Mouse (Mus musculus) midbrain, embryonic 16.5 days (tissue): ENCODE measurements around the gene Ublcp1. TPM values are rescaled to one million over a fixed set of nuclear protein-coding genes. Genes with fewer than 3 reads are reported as not detected.

Experiments used
- ATAC-seq: fragments of 200-750 bp; cut with Nextera tagmentation; 2 replicates; pipeline ENCODE4 v1.8.0; 2017; ENCODE audit warnings: moderate TSS enrichment
- H3K27ac ChIP-seq: fragments of 300-500 bp; sonication (generic); 2 replicates; pipeline ENCODE4 v1.5.1; 2014; ENCODE audit warnings: mild to moderate bottlenecking, low read length, mixed read lengths
- H3K27me3 ChIP-seq: fragments of 300-500 bp; sonication (generic); 2 replicates; pipeline ENCODE4 v1.6.1; 2014; ENCODE audit warnings: low read depth, low read length, mixed read lengths; ENCODE audit not compliant: control insufficient read depth, insufficient read depth
- H3K36me3 ChIP-seq: fragments of 300-500 bp; sonication (generic); 2 replicates; pipeline ENCODE4 v1.6.1; 2014; ENCODE audit warnings: mild to moderate bottlenecking, low read length, moderate library complexity, mixed read lengths; ENCODE audit not compliant: control insufficient read depth, insufficient read depth
- H3K4me1 ChIP-seq: fragments of 300-500 bp; sonication (generic); 2 replicates; pipeline ENCODE4 v1.6.1; 2014; ENCODE audit warnings: mild to moderate bottlenecking, low read length, mixed read lengths; ENCODE audit not compliant: control insufficient read depth, insufficient read depth
- H3K4me2 ChIP-seq: fragments of 300-500 bp; sonication (generic); 2 replicates; pipeline ENCODE4 v1.6.1; 2014; ENCODE audit warnings: mild to moderate bottlenecking, low read length, mixed read lengths
- H3K4me3 ChIP-seq: fragments of 300-500 bp; sonication (generic); 2 replicates; pipeline ENCODE4 v1.5.1; 2014; ENCODE audit warnings: low read depth, mild to moderate bottlenecking, low read length, moderate library complexity, mixed read lengths
- H3K9ac ChIP-seq: fragments of 300-500 bp; sonication (generic); 2 replicates; pipeline ENCODE4 v1.6.1; 2014; ENCODE audit warnings: low read depth, low read length, mixed read lengths
- H3K9me3 ChIP-seq: fragments of 300-500 bp; sonication (generic); replicated peaks from 2 replicates; pipeline ENCODE4 v1.6.1; 2014; ENCODE audit warnings: mild to moderate bottlenecking, low read length, mixed read lengths; ENCODE audit not compliant: control insufficient read depth, poor library complexity, severe bottlenecking
- WGBS: fragments of 180-500 bp; shearing (Covaris S2); extraction: QIAGEN DNeasy Blood & Tissue Kit; methylation state at CpG from one replicate; pipeline ENCODE4 v1.1.7; 2014; 5-methylcytosine and 5-hydroxymethylcytosine counted together
- polyA plus RNA-seq: library from polyadenylated mRNA; unstranded; fragments of >200 nt; fragmentation: Nextera tagmentation; extraction: Ambion mirVana; gene quantifications from 2 replicates; pipeline ENCODE4 v1.2.1, GENCODE M21; 2015

Gene Ublcp1
- polyA plus RNA-seq, 1 experiment from 2014 or later, result 63.6 TPM

GRCm38 (mm10) chr11:44430036-44430435 lies 40.3 kb downstream of the Ublcp1 start:
- no peak overlapping the region for H3K27ac ChIP-seq
- 90% methylated on average over 3 of the region's 3 CpGs for WGBS
- no peaks in the 10 kb centered on the region for H3K4me1 ChIP-seq
- ATAC-seq, result no peak
- H3K9me3 ChIP-seq, result no peaks in the 10 kb centered on the region
- H3K4me3 ChIP-seq, result no peak overlapping the region
- H3K36me3 ChIP-seq, result no peaks in the 10 kb centered on the region
- no peak overlapping the region for H3K9ac ChIP-seq
- no peaks in the 10 kb centered on the region for H3K27me3 ChIP-seq
- no peak overlapping the region for H3K4me2 ChIP-seq

DNA sequence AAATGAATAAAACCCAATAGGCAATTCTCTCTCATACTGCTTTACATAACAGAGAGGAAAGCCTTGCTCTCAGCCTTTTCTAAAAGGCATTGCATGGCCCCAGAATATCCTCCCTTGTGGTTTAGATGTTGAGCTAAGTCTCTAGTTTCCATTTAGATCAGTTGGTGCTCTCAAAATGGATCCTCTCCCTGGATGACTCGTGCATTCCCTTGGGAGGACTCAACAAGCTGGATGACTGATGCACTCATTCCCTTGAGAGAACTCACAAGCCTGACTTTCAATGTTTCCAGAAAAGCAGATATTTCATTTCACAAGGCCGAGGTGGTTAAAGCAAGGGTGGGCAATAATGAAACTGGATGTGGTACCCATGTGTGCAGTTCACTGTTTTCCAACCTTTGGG lies 42.3 kb downstream of the Ublcp1 start:
- no peaks in the 10 kb centered on the region for H3K36me3 ChIP-seq
- no peak for ATAC-seq
- H3K4me1 ChIP-seq, result peaks cover 4% of the 10 kb centered on the region; the same call in 1 of the 2 replicates
- WGBS, result 68% methylated on average over 2 of the region's 2 CpGs
- no peak overlapping the region for H3K27ac ChIP-seq
- no peaks in the 10 kb centered on the region for H3K9me3 ChIP-seq
- no peak overlapping the region for H3K4me2 ChIP-seq
- no peaks in the 10 kb centered on the region for H3K27me3 ChIP-seq
- H3K4me3 ChIP-seq, result no peak overlapping the region
- H3K9ac ChIP-seq, result no peak overlapping the region

DNA sequence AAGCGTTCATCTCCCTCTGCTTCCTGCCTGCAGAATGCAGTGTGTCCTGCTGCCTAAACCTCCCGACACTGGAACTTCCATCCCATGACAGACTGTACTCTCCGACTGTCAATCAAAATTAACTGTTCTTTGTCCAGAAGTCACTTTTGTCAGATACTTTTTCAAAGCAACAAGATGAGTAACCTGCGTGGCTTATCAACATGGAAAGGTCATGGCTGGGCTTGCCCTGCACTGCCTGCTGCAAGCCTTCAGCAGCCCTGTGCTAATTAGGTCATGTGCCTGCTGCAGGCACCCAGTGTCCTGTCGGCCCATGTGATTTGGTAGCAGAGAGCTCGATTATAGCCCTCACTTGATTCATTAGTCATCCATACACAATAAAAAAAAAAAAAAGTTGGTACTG lies 44.7 kb downstream of the Ublcp1 start:
- 79% methylated on average over 6 of the region's 6 CpGs for whole genome bisulfite sequencing
- no peak for ATAC-seq
- peaks cover 4% of the 10 kb centered on the region; the same call in 1 of the 2 replicates for H3K4me1 ChIP-seq
- no peak overlapping the region for H3K9ac ChIP-seq
- no peaks in the 10 kb centered on the region for H3K36me3 ChIP-seq
- H3K9me3 ChIP-seq, result no peaks in the 10 kb centered on the region
- no peak overlapping the region for H3K27ac ChIP-seq
- no peaks in the 10 kb centered on the region for H3K27me3 ChIP-seq
- no peak overlapping the region for H3K4me2 ChIP-seq
- H3K4me3 ChIP-seq, result no peak overlapping the region

GRCm38 (mm10) chr11:44425006-44425405 lies 45.3 kb downstream of the Ublcp1 start:
- Histone ChIP-seq H3K27ac (no peak overlapping the region), H3K4me1 (peaks cover 4% of the 10 kb centered on the region; the same call in 1 of the 2 replicates), H3K4me2 (no peak overlapping the region), H3K9ac (no peak overlapping the region), H3K4me3 (no peak overlapping the region), H3K27me3 (no peaks in the 10 kb centered on the region), H3K9me3 (no peaks in the 10 kb centered on the region), H3K36me3 (no peaks in the 10 kb centered on the region)
- ATAC-seq, result no peak
- WGBS, result 86% methylated on average over 8 of the region's 8 CpGs

DNA sequence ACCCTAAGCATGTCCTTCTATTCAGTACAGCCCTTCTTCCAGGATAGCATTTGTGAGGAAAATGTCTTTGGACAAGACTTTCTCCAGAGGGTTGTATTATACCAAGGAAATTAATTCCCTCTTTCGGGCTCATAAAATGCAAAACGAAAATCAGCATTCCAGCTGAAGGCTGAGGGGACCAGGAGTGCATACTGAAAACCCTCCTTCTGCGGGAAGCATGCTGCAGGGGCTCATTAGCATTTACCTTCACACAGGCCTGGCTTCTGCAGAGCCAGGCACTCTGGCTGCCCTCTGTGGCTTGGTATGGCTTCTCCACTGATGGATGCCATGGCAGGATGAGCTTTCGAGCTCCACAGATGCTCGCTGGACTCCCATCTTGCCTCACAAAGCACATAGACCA lies 46.3 kb downstream of the Ublcp1 start:
- H3K4me2 ChIP-seq, result no peak overlapping the region
- H3K4me1 ChIP-seq, result peaks cover 4% of the 10 kb centered on the region; the same call in 1 of the 2 replicates
- 45% methylated on average over 5 of the region's 5 CpGs for WGBS
- no peaks in the 10 kb centered on the region for H3K9me3 ChIP-seq
- no peak overlapping the region for H3K4me3 ChIP-seq
- H3K9ac ChIP-seq, result no peak overlapping the region
- H3K36me3 ChIP-seq, result no peaks in the 10 kb centered on the region
- peak overlapping the region; percentile 73 for H3K27ac ChIP-seq
- H3K27me3 ChIP-seq, result no peaks in the 10 kb centered on the region
- ATAC-seq, result peak; percentile 89

GRCm38 (mm10) chr11:44423261-44423660 lies 47.0 kb downstream of the Ublcp1 start:
- ATAC-seq, result 0 out of 2 replicates have a peak, but pooled peaks have one; percentile 23

DNA sequence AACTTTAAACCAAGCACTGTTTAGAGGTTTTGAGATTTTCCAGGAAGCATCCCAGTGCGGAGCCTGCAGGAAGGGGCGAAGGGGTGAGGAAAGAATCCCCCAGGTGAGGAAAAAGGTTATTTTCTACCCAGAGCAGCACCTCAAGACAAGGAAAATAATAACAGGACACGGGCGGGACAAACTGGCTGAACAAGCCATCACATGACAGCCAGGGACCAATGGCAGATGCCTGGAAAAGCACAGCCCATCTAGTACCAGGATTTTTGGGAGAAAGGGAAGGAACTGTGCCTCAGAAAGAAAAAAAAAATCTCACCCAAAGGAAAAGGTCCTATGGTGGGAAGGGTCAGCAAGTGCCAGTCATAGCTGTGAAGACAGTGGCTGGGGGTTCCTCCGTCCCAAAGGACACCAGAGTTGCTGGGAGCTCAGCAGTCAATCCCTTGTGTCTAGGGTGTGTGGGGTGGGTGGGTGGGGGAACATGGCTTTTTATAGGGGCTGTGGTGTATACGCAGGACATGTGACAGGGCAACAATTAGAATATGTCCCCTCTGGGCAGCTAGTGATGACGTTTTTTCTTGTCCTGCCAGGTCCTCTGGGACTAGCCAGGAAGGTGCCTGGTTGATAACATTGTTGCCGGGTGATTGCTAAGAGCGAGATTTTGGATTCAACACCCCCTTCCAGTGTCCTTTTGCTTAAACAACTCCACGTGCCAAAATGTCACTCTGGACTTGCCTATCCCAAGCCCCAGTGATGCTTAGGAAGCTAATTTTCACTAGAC lies 47.8 kb downstream of the Ublcp1 start:
- no peak overlapping the region; the same call in 1 of the 2 replicates for H3K27ac ChIP-seq

More at GRCm38 (mm10) chr11:44423261-44423660, 47.0 kb downstream of the Ublcp1 start:
- WGBS, result 54% methylated on average over 6 of the region's 6 CpGs
- no peak overlapping the region for H3K9ac ChIP-seq
- H3K27ac ChIP-seq, result peak overlapping the region; percentile 73; the same call in 1 of the 2 replicates
- no peak overlapping the region for H3K4me2 ChIP-seq
- H3K4me3 ChIP-seq, result no peak overlapping the region
- H3K36me3 ChIP-seq, result no peaks in the 10 kb centered on the region
- no peaks in the 10 kb centered on the region for H3K27me3 ChIP-seq
- H3K4me1 ChIP-seq, result peaks cover 4% of the 10 kb centered on the region; the same call in 1 of the 2 replicates
- no peaks in the 10 kb centered on the region for H3K9me3 ChIP-seq

DNA sequence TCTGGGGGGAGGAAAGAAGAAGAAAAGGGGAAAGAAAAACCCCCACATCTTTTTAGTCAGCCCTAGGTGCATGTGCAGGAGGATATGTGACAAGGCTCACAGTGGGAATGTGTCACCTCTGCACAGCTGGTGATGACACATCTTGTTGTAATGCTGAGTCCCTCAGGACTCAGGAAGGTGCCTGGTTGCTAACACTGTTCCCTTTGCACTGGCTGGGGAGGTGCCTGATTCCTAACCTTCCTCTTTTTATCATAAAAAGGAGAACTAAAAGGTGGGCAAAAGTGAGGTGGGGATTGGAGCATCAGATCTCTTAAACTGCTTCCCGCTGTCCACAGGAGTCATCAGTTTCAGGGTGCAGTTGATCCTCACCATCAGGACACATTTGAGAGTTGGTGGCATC lies 52.9 kb downstream of the Ublcp1 start:
- H3K4me3 ChIP-seq, result no peak overlapping the region
- ATAC-seq, result no peak
- no peak overlapping the region for H3K9ac ChIP-seq
- H3K27ac ChIP-seq, result no peak overlapping the region
- no peaks in the 10 kb centered on the region for H3K27me3 ChIP-seq
- 86% methylated on average over 1 of the region's 1 CpGs for WGBS
- no peaks in the 10 kb centered on the region for H3K4me1 ChIP-seq
- no peak overlapping the region for H3K4me2 ChIP-seq
- no peaks in the 10 kb centered on the region for H3K9me3 ChIP-seq
- no peaks in the 10 kb centered on the region for H3K36me3 ChIP-seq

More for the DNA sequence above, 47.8 kb downstream of the Ublcp1 start:
- 68% methylated on average over 10 of the region's 10 CpGs for WGBS
- H3K9me3 ChIP-seq, result no peaks in the 10 kb centered on the region
- H3K4me2 ChIP-seq, result no peak overlapping the region
- ATAC-seq, result no peak
- no peaks in the 10 kb centered on the region for H3K27me3 ChIP-seq
- no peak overlapping the region for H3K9ac ChIP-seq
- H3K4me3 ChIP-seq, result no peak overlapping the region
- H3K4me1 ChIP-seq, result peaks cover 4% of the 10 kb centered on the region; the same call in 1 of the 2 replicates
- H3K36me3 ChIP-seq, result no peaks in the 10 kb centered on the region

GRCm38 (mm10) chr11:44414605-44415004 lies 55.7 kb downstream of the Ublcp1 start:
- WGBS, result 75% methylated on average over 3 of the region's 3 CpGs
- no peaks in the 10 kb centered on the region for H3K36me3 ChIP-seq

More at GRCm38 (mm10) chr11:44414605-44415004, 55.7 kb downstream of the Ublcp1 start:
- Histone ChIP-seq H3K4me2 (no peak overlapping the region), H3K4me3 (no peak overlapping the region), H3K4me1 (no peaks in the 10 kb centered on the region), H3K27ac (no peak overlapping the region), H3K27me3 (no peaks in the 10 kb centered on the region), H3K9ac (no peak overlapping the region), H3K9me3 (no peaks in the 10 kb centered on the region)
- no peak for ATAC-seq
